Mouse (Mus musculus) lung, embryonic 16.5 days (tissue): ENCODE measurements at regions not wholly inside any gene's neighbourhood (a gene's known extent, or its start where the extent isn't known, plus 50 kb on each side); places are given as distances from the start of the nearest gene placed in this dataset.
"Not testable (repeated sequence)": the region's sequence is repeated elsewhere in the genome, so short reads cannot be mapped to it uniquely, and the experiment has no call there.

ENCODE experiments used
- ATAC-seq: fragments of 200-750 bp; cut with Nextera tagmentation; 2 replicates; pipeline ENCODE4 v1.8.0; 2017; ENCODE audit warnings: low read depth, mild to moderate bottlenecking, moderate library complexity
- H3K27ac ChIP-seq: fragments of 300-500 bp; sonication (generic); 2 replicates; pipeline ENCODE4 v1.5.1; 2014; ENCODE audit warnings: mild to moderate bottlenecking, control low read depth, low read length
- H3K27me3 ChIP-seq: fragments of 300-500 bp; sonication (generic); 2 replicates; pipeline ENCODE4 v1.6.1; 2014; ENCODE audit warnings: low read depth, low read length, mixed read lengths; ENCODE audit not compliant: control insufficient read depth, insufficient read depth
- H3K36me3 ChIP-seq: fragments of 300-500 bp; sonication (generic); 2 replicates; pipeline ENCODE4 v1.6.1; 2014; ENCODE audit warnings: low read length; ENCODE audit not compliant: control insufficient read depth, insufficient read depth
- H3K4me1 ChIP-seq: fragments of 300-500 bp; sonication (generic); replicated peaks from 2 replicates; pipeline ENCODE4 v1.6.1; 2014; ENCODE audit warnings: low read length, mixed read lengths; ENCODE audit not compliant: control insufficient read depth, insufficient read depth
- H3K4me2 ChIP-seq: fragments of 300-500 bp; sonication (generic); 2 replicates; pipeline ENCODE4 v1.6.1; 2014; ENCODE audit warnings: low read depth, low read length, control low read depth
- H3K4me3 ChIP-seq: fragments of 300-500 bp; sonication (generic); 2 replicates; pipeline ENCODE4 v1.5.1; 2014; ENCODE audit warnings: mild to moderate bottlenecking, low read length, control low read depth
- H3K9ac ChIP-seq: fragments of 300-500 bp; sonication (generic); 2 replicates; pipeline ENCODE4 v1.6.1; 2014; ENCODE audit warnings: low read length, control low read depth
- H3K9me3 ChIP-seq: fragments of 300-500 bp; sonication (generic); 2 replicates; pipeline ENCODE4 v1.6.1; 2016; ENCODE audit warnings: low read length; ENCODE audit not compliant: control insufficient read depth
- WGBS: fragments of 180-500 bp; shearing (Covaris S2); extraction: QIAGEN DNeasy Blood & Tissue Kit; methylation state at CpG from one replicate; pipeline ENCODE4 v1.1.7; 2014; 5-methylcytosine and 5-hydroxymethylcytosine counted together

DNA sequence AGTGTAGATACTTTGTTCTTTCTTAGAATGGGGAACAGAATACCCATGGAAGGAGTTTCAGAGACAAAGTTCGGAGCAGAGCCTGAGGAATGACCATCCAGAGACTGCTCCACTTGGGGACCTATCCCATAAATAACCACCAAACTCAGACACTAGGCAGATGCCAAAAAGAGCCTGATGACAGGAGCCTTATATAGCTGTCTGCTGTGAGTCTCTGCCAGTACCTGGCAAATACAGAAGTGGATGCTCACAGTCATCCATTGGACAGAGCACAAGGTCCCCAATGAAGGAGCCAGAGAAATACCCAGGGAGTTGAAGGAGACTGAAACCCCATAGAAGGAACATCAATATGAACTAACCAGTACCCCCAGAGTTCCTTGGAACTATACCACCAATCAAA, 174.6 kb upstream of the Pex5l start:
- not testable (repeated sequence) for ATAC-seq, H3K4me3 ChIP-seq, H3K4me2 ChIP-seq, H3K4me1 ChIP-seq, H3K9ac ChIP-seq, H3K27ac ChIP-seq, H3K27me3 ChIP-seq, H3K9me3 ChIP-seq, H3K36me3 ChIP-seq
- 67% methylated on average over 1 of the region's 1 CpGs for WGBS

- H3K9ac ChIP-seq: no peak overlapping the region
- no peak overlapping the region for H3K4me2 ChIP-seq
- H3K27me3 ChIP-seq: no peaks in the 10 kb centered on the region
- H3K4me1 ChIP-seq: no peaks in the 10 kb centered on the region
- H3K27ac ChIP-seq: no peak overlapping the region
- no peaks in the 10 kb centered on the region for H3K9me3 ChIP-seq
- ATAC-seq: no peak
- no peaks in the 10 kb centered on the region for H3K36me3 ChIP-seq
- 81% methylated on average over 3 of the region's 3 CpGs for WGBS
- no peak overlapping the region for H3K4me3 ChIP-seq
These were observed 169.3 kb upstream of the Pex5l start for GRCm38 (mm10) chr3:33312230-33312825.

GRCm38 (mm10) chr3:33308212-33308611, 165.2 kb upstream of the Pex5l start:
- ATAC-seq: no peak
- Histone ChIP-seq H3K9ac (no peak overlapping the region), H3K4me1 (no peaks in the 10 kb centered on the region), H3K4me3 (no peak overlapping the region), H3K27me3 (no peaks in the 10 kb centered on the region), H3K4me2 (no peak overlapping the region), H3K27ac (no peak overlapping the region), H3K9me3 (no peaks in the 10 kb centered on the region), H3K36me3 (no peaks in the 10 kb centered on the region)
- 26% methylated on average over 2 of the region's 2 CpGs for WGBS

DNA sequence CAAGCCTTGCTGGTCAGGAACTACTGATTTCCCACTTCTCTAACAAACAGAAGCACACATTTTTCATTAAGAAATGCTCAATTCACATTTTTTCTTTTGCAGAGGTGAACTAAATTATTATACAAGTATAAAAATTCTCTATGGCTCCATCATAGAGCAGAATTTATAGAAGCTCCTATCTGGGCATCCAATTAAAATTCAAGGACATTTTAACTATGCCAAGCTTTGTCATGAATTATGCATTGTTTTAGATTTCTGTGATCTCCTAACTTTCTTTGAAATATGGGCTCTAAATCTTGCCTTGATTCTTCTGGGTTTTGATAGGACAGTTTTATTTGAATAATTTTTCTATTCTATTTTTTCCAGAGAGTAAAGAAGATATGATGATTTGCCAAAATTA, 163.1 kb upstream of the Pex5l start:
- H3K27me3 ChIP-seq: no peaks in the 10 kb centered on the region
- no peaks in the 10 kb centered on the region for H3K9me3 ChIP-seq
- no peak overlapping the region for H3K9ac ChIP-seq
- no peak overlapping the region for H3K4me3 ChIP-seq
- no peaks in the 10 kb centered on the region for H3K36me3 ChIP-seq
- no peak for ATAC-seq
- H3K4me1 ChIP-seq: no peaks in the 10 kb centered on the region
- H3K27ac ChIP-seq: no peak overlapping the region
- no peak overlapping the region for H3K4me2 ChIP-seq

- no peak overlapping the region for H3K4me2 ChIP-seq
- H3K9me3 ChIP-seq: no peaks in the 10 kb centered on the region
- 65% methylated on average over 2 of the region's 2 CpGs for WGBS
- no peak overlapping the region for H3K4me3 ChIP-seq
- no peak overlapping the region for H3K9ac ChIP-seq
- no peak overlapping the region for H3K27ac ChIP-seq
- H3K27me3 ChIP-seq: no peaks in the 10 kb centered on the region
- no peaks in the 10 kb centered on the region for H3K4me1 ChIP-seq
- no peak for ATAC-seq
- no peaks in the 10 kb centered on the region for H3K36me3 ChIP-seq
These were observed 162.7 kb upstream of the Pex5l start for GRCm38 (mm10) chr3:33305756-33306155.

GRCm38 (mm10) chr3:33262797-33263196, 119.8 kb upstream of the Pex5l start:
- Histone ChIP-seq H3K27ac (no peak overlapping the region), H3K4me1 (no peaks in the 10 kb centered on the region), H3K36me3 (no peaks in the 10 kb centered on the region), H3K27me3 (no peaks in the 10 kb centered on the region), H3K9ac (no peak overlapping the region), H3K9me3 (no peaks in the 10 kb centered on the region), H3K4me2 (no peak overlapping the region), H3K4me3 (no peak overlapping the region)
- WGBS: 41% methylated on average over 2 of the region's 2 CpGs
- ATAC-seq: no peak

GRCm38 (mm10) chr3:33219271-33220065, 76.4 kb upstream of the Pex5l start:
- Histone ChIP-seq H3K4me3 (no peak overlapping the region), H3K27ac (no peak overlapping the region), H3K27me3 (no peaks in the 10 kb centered on the region), H3K36me3 (no peaks in the 10 kb centered on the region), H3K9me3 (no peaks in the 10 kb centered on the region), H3K4me1 (no peaks in the 10 kb centered on the region), H3K9ac (no peak overlapping the region), H3K4me2 (no peak overlapping the region)
- 54% methylated on average over 2 of the region's 2 CpGs for WGBS
- ATAC-seq: no peak

DNA sequence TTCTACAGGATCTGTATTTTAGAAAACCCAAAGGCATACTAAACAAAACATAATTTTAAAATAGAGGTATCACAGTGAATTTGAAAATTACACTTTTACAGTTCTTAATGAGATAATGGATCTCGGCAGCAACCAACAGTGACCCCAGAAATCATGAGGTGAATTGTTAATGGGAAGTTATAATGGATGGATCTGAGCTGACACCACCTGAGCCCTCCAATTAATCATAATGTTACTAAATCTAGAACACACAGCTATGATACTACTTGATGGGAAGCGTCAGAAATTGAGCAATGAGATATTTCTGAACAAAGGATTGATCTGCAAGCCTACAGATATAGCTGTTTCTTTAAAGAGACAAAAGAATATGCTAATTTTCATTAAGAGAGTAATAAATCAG, 75.2 kb upstream of the Pex5l start:
- 61% methylated on average over 2 of the region's 2 CpGs for WGBS
- ATAC-seq: no peak
- H3K4me3 ChIP-seq: no peak overlapping the region
- no peak overlapping the region for H3K9ac ChIP-seq
- H3K4me1 ChIP-seq: no peaks in the 10 kb centered on the region
- no peaks in the 10 kb centered on the region for H3K27me3 ChIP-seq
- no peaks in the 10 kb centered on the region for H3K36me3 ChIP-seq
- H3K4me2 ChIP-seq: no peak overlapping the region
- no peaks in the 10 kb centered on the region for H3K9me3 ChIP-seq
- H3K27ac ChIP-seq: no peak overlapping the region

DNA sequence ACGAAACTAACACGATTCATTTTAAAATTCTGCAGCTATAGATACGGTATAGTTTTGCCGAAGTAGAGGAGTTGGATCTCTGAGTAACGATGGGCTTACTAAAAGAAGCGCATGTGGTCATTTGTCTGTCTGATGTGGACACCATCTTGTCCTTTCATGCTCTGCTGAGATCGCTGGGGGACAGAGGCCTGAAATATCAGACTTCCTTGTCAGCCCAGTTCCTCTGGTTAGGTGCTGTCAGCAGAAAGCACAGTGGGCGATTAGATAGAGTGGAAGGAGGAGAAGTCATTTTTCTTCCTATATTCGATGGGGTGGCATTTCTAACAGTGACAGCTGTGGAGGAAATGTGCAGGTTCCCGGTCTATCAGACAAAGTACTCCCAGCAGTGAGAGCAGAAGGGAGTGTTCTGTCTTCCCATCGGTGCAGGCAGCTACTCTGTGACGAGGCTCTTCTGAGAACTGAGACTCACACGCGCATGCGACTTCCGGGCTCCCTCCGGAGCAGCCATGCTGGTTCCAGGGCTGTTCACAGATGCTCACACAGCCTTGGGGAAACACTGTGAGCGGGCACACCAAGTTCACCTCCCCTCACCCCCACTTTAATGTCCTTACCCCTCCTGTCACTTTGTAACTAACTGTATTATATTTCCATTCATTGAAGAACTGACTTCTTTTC, 74.5 kb upstream of the Pex5l start:
- ATAC-seq: no peak
- Histone ChIP-seq H3K4me3 (no peak overlapping the region), H3K27ac (no peak overlapping the region), H3K4me2 (no peak overlapping the region), H3K4me1 (no peaks in the 10 kb centered on the region), H3K9ac (no peak overlapping the region), H3K27me3 (no peaks in the 10 kb centered on the region), H3K9me3 (no peaks in the 10 kb centered on the region), H3K36me3 (no peaks in the 10 kb centered on the region)
- 64% methylated on average over 18 of the region's 18 CpGs for WGBS
